Mouse (Mus musculus) myocyte (in vitro differentiated cells): ENCODE measurements around the gene Itga2b.

Source experiments
- E2F4 ChIP-seq: IDR thresholded peaks from one replicate; pipeline ENCODE4 v1.6.1; 2011; ENCODE audit warnings: mild to moderate bottlenecking, control low read depth, moderate library complexity; ENCODE audit not compliant: insufficient read depth
- MAX ChIP-seq: IDR thresholded peaks from one replicate; pipeline ENCODE4 v1.6.1; 2011; ENCODE audit warnings: low read depth, mild to moderate bottlenecking, control low read depth
- MYOD1 ChIP-seq, 3 experiments: IDR thresholded peaks; one replicate each; pipeline ENCODE4 v1.6.1; 2011; ENCODE audit warnings: control low read depth in 2 of 3, low read depth in 2 of 3, mild to moderate bottlenecking in 2 of 3, moderate library complexity in 1 of 3; ENCODE audit not compliant: insufficient read length in 2 of 3, control insufficient read depth in 1 of 3
- MYOG ChIP-seq, 3 experiments: IDR thresholded peaks; one replicate each; pipeline ENCODE4 v1.6.1; 2011; ENCODE audit warnings: control low read depth in 2 of 3, low read depth in 2 of 3, mild to moderate bottlenecking in 2 of 3; ENCODE audit not compliant: insufficient read length in 2 of 3, control insufficient read depth in 1 of 3, insufficient read depth in 1 of 3
- POLR2A ChIP-seq: IDR thresholded peaks from one replicate; pipeline ENCODE4 v1.6.1; 2011; ENCODE audit warnings: low read depth, mild to moderate bottlenecking, control low read depth, moderate library complexity; ENCODE audit not compliant: insufficient read length
- POLR2AphosphoS2 ChIP-seq: IDR thresholded peaks from one replicate; pipeline ENCODE4 v1.6.1; 2011; ENCODE audit warnings: low read depth, control low read depth; ENCODE audit not compliant: insufficient read length
- TCF12 ChIP-seq: IDR thresholded peaks from one replicate; pipeline ENCODE4 v1.6.1; 2011; ENCODE audit warnings: mild to moderate bottlenecking, control low read depth; ENCODE audit not compliant: poor library complexity, insufficient read depth, severe bottlenecking
- USF1 ChIP-seq: IDR thresholded peaks from one replicate; pipeline ENCODE4 v1.6.1; 2011; ENCODE audit warnings: low read depth, mild to moderate bottlenecking, control low read depth, moderate library complexity

DNA sequence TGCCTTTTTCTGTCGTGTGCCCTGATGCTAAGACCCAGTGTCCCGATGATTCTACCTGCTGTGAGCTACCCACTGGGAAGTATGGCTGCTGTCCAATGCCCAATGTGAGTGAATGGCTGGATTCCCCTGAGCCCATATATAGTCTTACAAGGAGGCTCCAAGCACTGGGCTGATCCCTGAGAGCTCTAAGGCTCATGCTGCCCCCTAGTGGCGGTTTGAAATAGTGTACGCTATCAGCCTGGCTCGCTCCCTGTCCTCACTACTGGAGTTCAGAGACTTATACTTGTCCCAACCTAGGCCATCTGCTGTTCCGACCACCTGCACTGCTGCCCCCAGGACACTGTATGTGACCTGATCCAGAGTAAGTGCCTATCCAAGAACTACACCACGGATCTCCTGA is 35.5 kb downstream of the Itga2b start:
- TF ChIP-seq E2F4 (no peak), POLR2A (no peak), MYOD1 (IDR thresholded peaks at IDR 0.05; ENCODE audit: control insufficient read depth in 1 of 3, insufficient read length in 2 of 3, low read depth in 2 of 3) (no peak), MYOG (IDR thresholded peaks at IDR 0.05; ENCODE audit: control insufficient read depth in 1 of 3, insufficient read depth in 1 of 3, insufficient read length in 2 of 3, low read depth in 2 of 3) (no peak), POLR2AphosphoS2 (no peak), USF1 (no peak), TCF12 (no peak), MAX (no peak)
